Mouse (Mus musculus) spleen, postnatal 4 days (tissue): ENCODE results near the gene Rnf8.

Source experiments
- DNase-seq, 2 experiments: peaks; one replicate each; pipeline ENCODE4 v3.0.0; 2022; ENCODE audit warnings: low spot score in 2 of 2

Gene Rnf8

GRCm38 (mm10) chr17:29623488-29623887, 8.9 kb downstream of the Rnf8 start:
- DNase-seq: no peak

- DNase-seq: no peak
Observed at GRCm38 (mm10) chr17:29627285-29627684, 12.7 kb downstream of the Rnf8 start.

- no peak for DNase-seq
Observed at GRCm38 (mm10) chr17:29628946-29629345, 14.4 kb downstream of the Rnf8 start.

DNA sequence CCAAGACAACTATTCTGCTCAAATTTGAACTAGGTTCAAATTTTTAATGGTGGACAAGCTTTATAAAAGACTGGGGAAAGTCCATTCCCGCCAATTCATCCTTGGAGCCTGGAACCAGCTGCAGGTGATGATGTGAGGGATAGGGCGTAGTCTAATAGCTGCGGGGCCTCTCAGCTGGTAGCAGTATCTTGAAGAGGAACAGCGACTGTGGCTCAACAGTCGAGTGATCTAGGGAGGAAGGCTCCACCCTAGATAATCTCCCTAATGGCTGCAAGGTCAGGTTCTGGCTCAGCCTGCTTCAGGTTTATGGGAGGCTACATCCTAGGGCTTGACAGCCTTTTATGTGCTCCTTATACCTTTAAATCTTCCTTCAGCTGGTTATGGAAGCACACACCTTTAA, 15.0 kb downstream of the Rnf8 start:
- DNase-seq: no peak

GRCm38 (mm10) chr17:29632312-29632711, 17.7 kb downstream of the Rnf8 start:
- DNase-seq: no peak

DNA sequence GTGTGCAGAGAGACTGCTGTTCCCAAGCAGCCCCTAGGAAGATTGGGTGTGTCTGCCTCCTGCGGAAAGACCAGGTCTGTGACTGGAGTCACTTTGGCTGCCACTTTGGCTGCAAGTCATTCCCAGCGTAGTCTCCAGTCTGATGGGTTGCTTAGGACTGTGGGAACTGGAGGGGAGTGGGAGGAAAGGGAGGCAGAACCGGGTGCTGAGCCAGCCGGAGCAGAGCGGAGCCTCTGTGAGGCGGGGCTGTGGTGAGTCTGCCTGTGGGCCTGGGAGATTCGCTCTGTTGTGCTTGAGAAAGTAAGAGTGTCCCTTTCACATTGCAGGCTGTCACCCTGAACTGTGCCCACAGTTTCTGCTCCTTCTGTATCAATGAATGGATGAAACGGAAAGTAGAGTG, 20.9 kb downstream of the Rnf8 start:
- DNase-seq: no peak

GRCm38 (mm10) chr17:29636118-29636517, 21.5 kb downstream of the Rnf8 start:
- DNase-seq: peak; percentile 46 to 75

DNA sequence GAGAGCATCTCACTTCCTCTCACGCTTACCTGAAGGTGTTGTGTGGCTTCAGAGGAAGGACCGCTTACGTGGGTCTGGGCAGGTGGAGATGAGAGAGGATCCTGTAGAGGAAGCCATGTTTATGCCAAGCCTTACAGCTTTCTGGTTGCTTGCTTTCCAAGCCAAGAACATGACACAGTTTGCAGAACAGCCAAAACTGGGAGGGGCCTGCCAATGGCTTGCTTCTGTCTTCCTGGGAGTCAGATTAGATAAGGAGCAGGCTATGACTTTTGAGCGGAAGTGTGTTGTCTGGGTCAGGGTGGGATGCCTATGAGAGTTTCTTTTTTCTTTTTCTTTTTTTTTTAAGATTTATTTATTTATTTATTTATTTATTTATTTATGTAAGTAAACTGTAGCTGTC, 22.8 kb downstream of the Rnf8 start:
- no peak for DNase-seq

DNA sequence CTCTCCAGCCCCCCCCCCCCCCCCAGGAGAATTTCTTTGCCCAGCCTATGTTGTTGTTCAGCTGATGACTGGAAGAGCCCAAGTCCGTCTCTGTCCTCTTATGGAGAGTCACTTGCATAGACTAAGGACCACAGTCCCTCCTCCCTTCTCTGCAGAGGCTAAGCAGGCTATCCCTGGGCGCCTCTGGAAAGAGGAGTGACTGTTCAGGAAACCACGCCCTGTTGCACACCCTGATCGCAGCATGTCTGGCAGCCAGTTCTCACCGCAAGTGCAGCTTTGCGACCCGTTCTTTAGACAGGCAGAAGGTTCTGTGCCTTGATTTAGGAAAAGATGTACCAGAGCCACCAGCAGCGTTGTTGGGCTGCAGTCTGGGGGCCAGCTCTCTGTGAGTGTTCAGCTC, 23.3 kb downstream of the Rnf8 start:
- peak; percentile 64 to 78 for DNase-seq

DNA sequence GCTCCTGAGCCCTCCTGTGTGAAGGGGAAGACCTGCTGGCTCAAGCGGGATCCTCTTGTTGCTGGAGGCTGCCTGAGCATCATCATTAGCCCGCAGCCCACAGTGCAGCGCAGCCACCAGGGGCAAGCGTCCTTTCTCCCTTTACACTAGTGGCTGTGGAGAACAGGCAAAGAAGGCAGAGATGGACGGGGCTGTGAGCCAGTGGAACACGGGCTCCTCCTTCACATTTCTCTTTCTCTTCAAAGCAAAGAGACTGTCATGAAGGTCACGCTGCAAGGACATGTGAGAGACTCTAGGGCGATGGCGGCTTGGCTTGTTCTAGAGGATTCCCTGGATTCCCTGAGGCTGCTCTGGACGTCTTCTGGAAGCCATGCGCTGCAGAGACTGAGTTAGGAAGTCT, 26.4 kb downstream of the Rnf8 start:
- no peak for DNase-seq

GRCm38 (mm10) chr17:29642219-29642618, 27.6 kb downstream of the Rnf8 start:
- DNase-seq: no peak

DNA sequence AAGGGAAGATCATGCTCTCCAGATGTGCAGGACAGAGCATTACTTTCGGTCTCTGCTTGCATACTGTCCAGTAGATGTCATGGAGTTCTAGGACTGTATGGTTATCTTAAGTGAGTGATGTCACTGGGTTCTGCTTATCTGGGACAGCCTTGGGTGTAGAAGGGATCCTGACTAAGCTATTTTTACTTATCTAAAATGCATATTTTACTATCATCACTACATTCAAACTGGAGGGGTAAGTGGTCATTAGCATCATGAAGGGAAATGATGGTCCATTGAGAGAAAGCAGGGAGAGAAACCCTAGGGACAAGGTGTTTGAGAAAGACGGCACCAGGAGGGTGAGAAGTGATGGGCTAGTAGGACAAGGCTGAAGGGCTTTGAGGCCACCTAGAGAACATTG, 43.7 kb downstream of the Rnf8 start:
- no peak for DNase-seq

DNA sequence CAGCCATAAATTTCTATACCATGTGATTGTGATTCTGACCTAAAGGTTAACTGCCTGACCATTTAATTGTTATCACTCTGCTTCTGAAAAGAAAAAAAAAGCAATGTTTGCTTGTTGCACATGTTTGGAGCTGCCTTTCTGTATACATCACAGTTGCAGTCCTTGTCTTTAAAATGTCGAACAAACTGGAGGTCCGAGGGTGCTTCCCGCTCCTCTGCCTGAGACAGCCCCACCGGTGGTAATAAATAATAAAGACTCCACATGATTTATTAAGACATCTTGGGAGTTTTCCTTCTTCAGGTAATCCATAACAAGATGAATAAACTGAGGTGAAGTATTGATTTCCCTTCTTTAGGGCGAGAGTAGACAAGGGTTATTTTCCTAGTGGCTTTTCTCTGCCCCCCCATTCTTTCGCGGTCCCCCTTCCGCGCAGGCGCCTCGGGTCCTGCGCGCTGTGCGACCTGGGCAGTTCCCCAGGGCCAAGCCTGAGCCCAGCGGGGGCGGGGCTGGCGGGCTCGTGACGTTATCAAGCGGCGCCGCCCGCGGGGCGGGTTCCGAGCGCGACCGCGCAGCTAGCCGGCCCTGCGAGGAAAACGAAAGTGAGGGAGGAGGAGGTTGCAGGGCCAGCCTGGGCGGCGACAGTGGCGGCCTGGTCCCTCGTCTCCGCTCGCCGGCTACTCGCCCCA, 45.6 kb downstream of the Rnf8 start, which contains the start of gene Cmtr1:
TSS of gene Cmtr1 (plus strand) at position 520 of the 686 bp plus-strand sequence.
- DNase-seq: peak; percentile 98 to 99

- DNase-seq: peak in 1 of 2 experiments; percentile 42
Observed at GRCm38 (mm10) chr17:29660762-29661391, 46.3 kb downstream of the Rnf8 start.

DNA sequence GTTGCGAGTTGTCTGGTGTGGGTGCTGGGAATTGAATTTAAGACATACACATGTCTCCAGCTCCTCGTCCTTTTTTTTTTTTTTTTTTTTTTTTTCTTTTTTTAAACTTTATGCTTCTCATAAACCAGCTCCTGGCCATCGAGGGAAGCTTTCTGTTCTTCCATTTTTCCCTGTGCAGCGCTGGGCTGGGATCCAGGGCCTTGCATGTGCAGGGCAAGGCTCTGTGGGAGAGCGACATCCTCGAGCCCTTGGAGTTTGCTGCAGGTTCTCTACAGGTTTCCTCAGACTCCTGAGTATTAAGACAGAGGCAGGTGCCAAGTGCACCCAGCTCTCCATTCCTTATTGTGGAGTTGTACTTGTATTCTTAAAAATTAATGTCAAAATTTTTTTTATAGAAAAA, 47.6 kb downstream of the Rnf8 start:
- DNase-seq: no peak

DNA sequence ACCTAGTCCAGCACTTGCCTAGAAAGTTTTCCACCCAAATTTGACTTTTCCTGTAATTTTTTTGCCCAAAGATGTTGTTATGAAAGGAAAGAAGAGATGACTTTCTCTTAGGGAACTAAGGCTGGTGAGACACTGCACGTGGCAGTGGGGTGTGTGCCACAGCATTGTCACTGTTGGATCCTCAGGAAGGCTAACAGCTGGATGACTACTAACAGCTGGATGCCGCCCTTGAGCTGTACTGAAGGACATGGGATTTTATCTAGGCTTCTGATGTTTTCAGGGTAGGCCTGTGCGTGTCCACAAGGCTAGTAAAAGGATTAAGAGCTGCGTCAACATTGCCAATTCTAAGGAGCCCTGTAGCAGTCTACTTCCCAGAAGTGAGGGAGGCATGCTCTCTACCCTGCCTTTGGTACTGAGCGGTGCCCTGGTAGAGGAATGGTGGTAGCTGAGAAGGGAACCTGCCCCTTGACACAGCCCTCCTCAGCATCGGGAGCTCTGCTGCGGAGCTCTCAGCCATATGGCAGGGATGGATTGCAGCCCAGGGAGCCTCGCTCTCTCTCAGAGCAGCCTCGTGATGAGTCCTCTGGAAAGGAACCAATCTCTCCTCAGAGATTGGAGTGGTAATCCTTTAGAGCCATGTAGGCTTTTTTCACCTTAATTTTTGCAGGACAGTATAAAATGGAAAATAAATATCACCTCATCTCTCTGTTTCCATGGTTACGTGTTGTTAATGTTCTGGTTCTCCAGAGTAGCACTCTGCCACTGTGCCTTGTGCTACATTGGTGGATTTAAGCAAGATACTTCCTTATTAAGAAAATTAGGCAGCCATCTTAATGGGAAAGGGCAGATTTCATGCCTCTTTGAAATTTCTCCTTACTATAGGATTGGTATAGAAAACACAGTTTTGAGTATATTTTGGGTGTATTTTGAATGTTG, 53.7 kb downstream of the Rnf8 start:
- no peak for DNase-seq

GRCm38 (mm10) chr17:29669030-29669429, 54.4 kb downstream of the Rnf8 start:
- no peak for DNase-seq

- peak in 1 of 2 experiments; percentile 49 for DNase-seq
Observed at GRCm38 (mm10) chr17:29669936-29670335, 55.3 kb downstream of the Rnf8 start.

GRCm38 (mm10) chr17:29671021-29671420, 56.4 kb downstream of the Rnf8 start:
- no peak for DNase-seq

GRCm38 (mm10) chr17:29673325-29673724, 58.7 kb downstream of the Rnf8 start:
- DNase-seq: no peak

DNA sequence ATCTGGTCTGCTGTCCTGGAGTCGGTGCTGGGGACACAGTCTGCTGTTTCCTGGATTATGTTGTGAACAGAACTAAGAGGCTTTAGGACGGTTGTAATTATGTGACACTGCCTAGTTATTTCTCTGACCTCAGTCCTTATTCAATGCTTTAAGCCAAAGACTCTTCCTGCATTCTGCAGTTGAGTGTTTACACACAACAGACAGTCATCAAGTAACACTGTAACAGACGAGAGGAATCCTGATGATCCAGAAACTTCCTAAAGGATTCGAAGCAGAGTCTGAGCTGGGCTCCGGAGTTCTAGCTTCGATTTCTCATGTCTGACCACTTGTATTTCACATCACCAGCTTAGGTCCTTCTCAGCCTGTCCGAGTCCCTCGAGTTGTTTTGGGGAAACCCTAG, 63.9 kb downstream of the Rnf8 start:
- DNase-seq: no peak

- DNase-seq: no peak
Observed at GRCm38 (mm10) chr17:29679038-29679767, 64.6 kb downstream of the Rnf8 start.
